Mouse (Mus musculus) frontal cortex, postnatal 36 days (tissue): ENCODE measurements around the gene Rab11b.

Experiments used
- DNase-seq, 2 experiments: peaks; one replicate each; pipeline ENCODE4 v3.0.0; 2022; ENCODE audit warnings: low spot score in 2 of 2

Gene Rab11b

DNA sequence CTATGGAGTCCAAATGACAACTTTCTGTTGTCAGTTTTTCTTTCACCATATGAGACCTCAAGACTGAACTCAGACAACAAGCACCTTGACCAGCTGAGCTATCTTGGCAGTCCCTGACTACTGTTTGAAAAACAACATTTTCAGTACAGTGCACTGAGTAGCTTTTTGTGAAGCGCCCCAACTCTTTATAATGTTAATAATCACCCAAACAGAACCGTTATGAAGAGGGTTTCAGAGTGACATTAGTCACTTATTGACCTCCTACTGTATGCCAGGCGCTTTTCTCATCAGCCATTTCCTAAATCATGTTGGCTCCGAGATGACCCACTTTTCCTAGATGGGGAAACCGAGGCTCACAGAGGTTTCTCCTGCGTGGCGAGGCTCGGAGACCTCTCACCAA is 42.3 kb downstream of the Rab11b start:
- no peak for DNase-seq

DNA sequence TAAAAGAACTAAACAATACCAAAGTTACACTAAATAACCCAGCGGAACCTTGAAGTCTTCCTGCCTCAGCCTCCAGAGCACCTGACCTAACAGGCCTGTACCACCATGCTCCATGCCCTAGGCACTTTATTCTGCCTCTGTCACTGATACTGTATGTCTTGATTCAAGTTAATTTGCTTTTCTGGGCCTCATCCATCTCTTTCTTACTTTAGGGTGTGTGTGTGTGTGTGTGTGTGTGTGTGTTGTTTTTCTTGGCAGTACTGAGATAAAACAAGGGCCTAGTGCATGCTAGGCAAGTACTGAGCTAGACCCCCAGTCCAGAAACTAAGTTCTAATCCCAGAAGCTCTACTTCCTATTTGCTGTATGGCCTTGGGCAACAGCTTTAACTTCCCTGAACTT is 43.1 kb downstream of the Rab11b start:
- DNase-seq: no peak

- no peak for DNase-seq
These were observed 45.6 kb downstream of the Rab11b start for GRCm38 (mm10) chr17:33714779-33715178.

DNA sequence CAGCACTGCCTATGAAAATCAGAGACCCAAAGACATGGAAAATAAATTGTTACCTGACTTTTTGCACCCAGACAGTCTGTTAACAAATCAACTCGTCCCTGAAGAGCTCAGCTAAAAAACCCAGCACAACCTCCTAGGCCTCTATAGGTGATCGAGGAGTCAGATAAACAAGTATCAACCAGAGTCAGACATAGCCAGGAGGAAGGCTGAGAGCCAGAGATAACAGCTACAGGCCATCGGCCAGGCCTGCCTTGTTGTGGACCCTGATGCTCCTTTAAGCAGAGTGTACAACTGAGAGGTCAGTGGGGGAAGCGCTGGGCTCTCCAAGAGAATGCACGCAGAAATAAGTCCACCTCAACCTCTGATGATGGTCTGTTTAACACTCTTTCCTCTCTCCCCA is 47.1 kb downstream of the Rab11b start:
- no peak for DNase-seq

DNA sequence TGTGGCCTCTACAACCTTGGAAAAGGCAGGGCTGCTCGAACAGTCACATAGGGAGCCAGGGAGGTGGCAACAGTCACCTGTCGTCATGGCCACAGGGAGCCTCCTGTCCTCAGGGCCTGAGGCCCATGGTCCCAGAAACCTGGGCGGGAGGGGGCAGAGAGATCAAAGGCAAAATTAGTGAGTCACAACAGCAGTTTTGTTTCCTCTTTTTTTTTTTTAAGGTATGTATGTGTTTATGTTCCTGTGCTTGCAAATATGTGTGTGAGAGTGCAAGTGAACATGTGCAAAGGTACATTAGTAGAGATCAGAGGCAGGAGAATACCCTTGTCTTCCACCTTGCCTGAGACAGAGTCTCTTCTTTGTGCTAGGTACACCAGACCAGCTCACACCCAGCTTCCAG is 50.5 kb downstream of the Rab11b start:
- no peak for DNase-seq

DNA sequence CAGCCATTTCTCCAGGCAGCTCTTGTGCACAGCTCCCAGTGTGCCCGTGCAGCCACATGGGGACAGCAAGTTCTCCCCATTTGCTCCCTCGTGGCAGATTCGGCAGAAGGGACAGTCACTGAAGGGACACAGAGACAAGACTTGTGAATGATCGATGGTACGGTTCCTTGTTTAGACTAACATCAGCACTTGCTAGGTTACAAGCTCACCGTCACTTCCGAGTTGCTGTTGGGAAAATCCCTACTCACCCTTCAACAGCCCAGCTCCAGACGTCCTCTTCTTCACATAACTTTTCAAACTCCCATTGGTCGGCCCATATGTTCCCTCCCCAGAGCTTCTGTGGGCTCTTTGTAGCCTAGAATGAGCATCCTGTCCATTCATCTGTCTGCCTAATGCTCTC is 57.2 kb downstream of the Rab11b start:
- no peak for DNase-seq

- DNase-seq: no peak
These were observed 58.2 kb downstream of the Rab11b start for GRCm38 (mm10) chr17:33702178-33702577.

- DNase-seq: no peak
These were observed 64.9 kb downstream of the Rab11b start for GRCm38 (mm10) chr17:33695471-33695870.
